Mouse (Mus musculus): ENCODE results near the gene Uts2b.

DNA sequence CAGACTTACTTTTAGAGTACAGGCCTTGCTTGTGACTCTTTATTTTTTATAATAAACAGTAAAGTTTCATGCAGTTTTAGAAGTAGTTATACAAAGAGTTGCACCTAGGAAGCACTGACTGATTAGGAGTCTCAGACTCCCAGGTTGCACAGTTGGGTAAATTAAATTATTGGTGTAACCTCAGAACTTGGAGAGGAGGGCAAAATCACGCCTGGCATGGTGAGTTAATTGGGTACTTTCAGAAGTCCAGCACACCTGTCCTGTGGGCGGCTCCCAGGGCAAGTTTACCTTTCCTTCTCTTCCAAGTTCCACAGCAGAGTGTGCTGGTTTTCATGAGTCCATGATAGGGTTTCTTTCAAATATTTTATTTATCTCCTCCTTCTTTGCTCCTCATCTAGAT lies 21.8 kb upstream of the Uts2b start:
- TF ChIP-seq CTCF (IDR thresholded peaks at IDR 0.05; ENCODE audit: extremely low read depth, insufficient read depth, insufficient read length, insufficient replicate concordance) (no peak), POLR2A (IDR thresholded peaks at IDR 0.05; ENCODE audit: low read depth, low read length) (no peak)

All from spleen, adult 2 months (tissue).